Mouse (Mus musculus) E14TG2a.4 (cell line): ENCODE results near the gene Cit.

Experiments used
- H3K27me3 ChIP-seq: 2 replicates; pipeline ENCODE4 v1.6.1; 2014; ENCODE audit warnings: low read length, control low read depth; ENCODE audit not compliant: insufficient read depth
- H3K36me3 ChIP-seq: 2 replicates; pipeline ENCODE4 v1.6.1; 2014; ENCODE audit warnings: low read length, control low read depth; ENCODE audit not compliant: insufficient read depth
- H3K4me1 ChIP-seq: replicated peaks from 2 replicates; pipeline ENCODE4 v1.6.1; 2014; ENCODE audit warnings: low read depth, low read length, control low read depth
- H3K4me3 ChIP-seq: replicated peaks from 2 replicates; pipeline ENCODE4 v1.5.1; 2014; ENCODE audit warnings: mild to moderate bottlenecking, low read length
- H3K9me3 ChIP-seq: 2 replicates; pipeline ENCODE4 v1.6.1; 2014; ENCODE audit warnings: low read length, control low read depth
- CTCF ChIP-seq: conservative IDR thresholded peaks from 2 replicates; pipeline ENCODE4 v1.5.1; 2014; ENCODE audit warnings: low read length
- NANOG ChIP-seq: IDR thresholded peaks from 2 replicates; pipeline ENCODE4 v1.6.1; 2014; ENCODE audit warnings: borderline replicate concordance, low read length, mixed read lengths
- POU5F1 ChIP-seq: IDR thresholded peaks from 2 replicates; pipeline ENCODE4 v1.6.1; 2014; ENCODE audit warnings: low read length, borderline replicate concordance

Gene Cit

DNA sequence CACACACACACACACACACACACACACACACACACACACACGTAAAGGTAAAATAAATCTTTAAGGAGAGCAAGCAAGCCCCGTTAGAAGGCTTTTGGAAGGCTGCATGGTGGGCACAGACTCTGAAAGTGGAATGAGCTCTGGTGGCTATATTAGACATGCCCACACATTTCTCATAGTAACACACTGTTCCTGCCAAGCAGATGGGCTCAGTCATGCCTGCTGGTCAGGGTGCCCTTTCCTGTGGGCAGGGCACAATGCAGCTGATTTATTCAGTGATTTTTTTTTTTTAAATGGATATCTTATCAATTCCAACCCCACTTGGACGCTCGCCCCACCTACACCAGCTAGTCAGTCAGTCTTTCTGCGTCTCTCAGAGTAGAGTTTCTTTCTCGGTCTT lies 109.0 kb downstream of the Cit start:
- H3K36me3 ChIP-seq: peaks cover 92% of the 10 kb centered on the region
- H3K9me3 ChIP-seq: peaks cover 2% of the 10 kb centered on the region; the same call in 1 of the 2 replicates
- H3K27me3 ChIP-seq: no peaks in the 10 kb centered on the region
- peaks cover 81% of the 10 kb centered on the region for H3K4me1 ChIP-seq
- H3K4me3 ChIP-seq: no peak overlapping the region
- TF ChIP-seq POU5F1 (no peak), NANOG (no peak), CTCF (no peak)

DNA sequence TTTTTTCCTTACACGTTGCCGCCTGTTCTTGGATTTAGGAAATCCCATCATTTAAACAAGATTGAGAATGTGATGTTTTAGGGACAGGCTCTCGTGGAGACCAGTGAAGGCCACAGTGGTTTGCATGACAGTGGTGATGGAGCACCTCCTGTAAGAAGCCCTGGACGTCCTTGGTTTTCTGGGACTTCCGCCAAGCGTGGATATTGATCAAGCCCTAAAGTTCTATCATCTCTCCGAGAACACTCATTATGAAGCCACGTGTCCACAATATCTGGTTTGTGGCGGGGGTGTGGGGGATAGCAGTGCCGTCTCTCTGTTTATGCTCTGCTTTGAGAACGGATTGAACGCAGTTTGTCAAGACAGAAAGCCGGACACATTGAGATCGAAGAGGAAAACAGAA lies 109.5 kb downstream of the Cit start:
- peaks cover 76% of the 10 kb centered on the region for H3K4me1 ChIP-seq
- no peaks in the 10 kb centered on the region for H3K27me3 ChIP-seq
- H3K4me3 ChIP-seq: no peak overlapping the region
- peaks cover 2% of the 10 kb centered on the region; the same call in 1 of the 2 replicates for H3K9me3 ChIP-seq
- TF ChIP-seq CTCF (no peak), POU5F1 (no peak), NANOG (no peak)
- peaks cover 90% of the 10 kb centered on the region for H3K36me3 ChIP-seq

- no peak overlapping the region for H3K4me3 ChIP-seq
- no peaks in the 10 kb centered on the region for H3K27me3 ChIP-seq
- peaks cover 90% of the 10 kb centered on the region for H3K36me3 ChIP-seq
- H3K4me1 ChIP-seq: peaks cover 71% of the 10 kb centered on the region
- TF ChIP-seq CTCF (no peak), NANOG (no peak), POU5F1 (no peak)
- H3K9me3 ChIP-seq: peaks cover 2% of the 10 kb centered on the region; the same call in 1 of the 2 replicates
These were observed 110.1 kb downstream of the Cit start for GRCm38 (mm10) chr5:115955131-115955530.

DNA sequence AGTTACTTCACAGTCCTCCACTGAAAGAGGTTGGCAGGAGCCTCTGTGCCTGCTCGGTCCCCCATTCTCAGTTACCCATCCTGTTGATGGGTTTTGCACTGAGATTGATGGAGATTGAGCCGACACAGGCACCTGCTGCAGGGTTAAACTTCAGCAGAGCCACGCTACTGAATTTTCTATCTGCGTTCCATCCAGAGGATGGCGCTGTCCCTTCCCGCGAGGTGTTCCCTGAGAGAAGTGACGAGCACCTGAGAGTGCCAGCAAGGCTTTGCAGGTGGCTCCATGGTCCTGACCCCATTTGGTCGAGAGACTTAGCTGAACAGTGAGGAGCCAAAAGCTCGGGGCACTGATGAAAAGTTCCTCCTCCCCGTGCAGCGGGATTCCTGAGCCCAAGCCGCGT lies 111.0 kb downstream of the Cit start:
- Histone ChIP-seq H3K9me3 (peaks cover 2% of the 10 kb centered on the region; the same call in 1 of the 2 replicates), H3K4me1 (peaks cover 73% of the 10 kb centered on the region), H3K27me3 (no peaks in the 10 kb centered on the region), H3K36me3 (peaks cover 90% of the 10 kb centered on the region), H3K4me3 (peak overlapping the region; percentile 39; the same call in 1 of the 2 replicates)
- peak; percentile 32 for TF ChIP-seq CTCF
- no peak for TF ChIP-seq POU5F1
- no peak for TF ChIP-seq NANOG

GRCm38 (mm10) chr5:115957177-115957576 lies 112.1 kb downstream of the Cit start:
- peak; percentile 63 for TF ChIP-seq CTCF
- TF ChIP-seq NANOG: no peak
- no peak for TF ChIP-seq POU5F1
- H3K27me3 ChIP-seq: no peaks in the 10 kb centered on the region
- peaks cover 72% of the 10 kb centered on the region for H3K4me1 ChIP-seq
- H3K9me3 ChIP-seq: peaks cover 2% of the 10 kb centered on the region; the same call in 1 of the 2 replicates
- peaks cover 89% of the 10 kb centered on the region for H3K36me3 ChIP-seq
- H3K4me3 ChIP-seq: no peak overlapping the region

- peaks cover 87% of the 10 kb centered on the region for H3K36me3 ChIP-seq
- H3K9me3 ChIP-seq: peaks cover 2% of the 10 kb centered on the region; the same call in 1 of the 2 replicates
These were observed 113.3 kb downstream of the Cit start for GRCm38 (mm10) chr5:115958344-115958743.

DNA sequence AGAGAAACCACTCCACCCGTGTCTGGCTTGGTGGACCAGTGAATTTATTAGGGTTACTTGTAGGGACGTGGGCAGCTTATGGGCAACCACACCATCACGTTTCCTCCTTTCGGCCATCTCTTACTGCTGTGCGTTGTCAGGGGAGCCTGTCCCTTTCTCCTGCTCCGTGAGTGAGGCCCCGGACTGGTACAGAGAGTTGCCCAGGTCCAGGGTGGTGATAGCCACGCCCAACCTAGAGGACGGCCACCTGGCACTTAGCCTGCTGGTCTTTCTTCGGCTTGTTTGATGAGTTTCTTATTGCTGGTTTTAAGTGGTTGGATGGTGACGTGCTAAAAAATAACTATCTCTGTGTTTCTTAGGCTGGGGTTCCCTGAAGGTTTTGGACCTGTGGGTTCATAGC lies 113.7 kb downstream of the Cit start:
- H3K9me3 ChIP-seq: peaks cover 2% of the 10 kb centered on the region; the same call in 1 of the 2 replicates
- TF ChIP-seq CTCF (no peak), NANOG (no peak), POU5F1 (no peak)
- no peak overlapping the region for H3K4me3 ChIP-seq
- H3K4me1 ChIP-seq: peaks cover 65% of the 10 kb centered on the region
- H3K36me3 ChIP-seq: peaks cover 87% of the 10 kb centered on the region
- H3K27me3 ChIP-seq: no peaks in the 10 kb centered on the region

More at GRCm38 (mm10) chr5:115958344-115958743, 113.3 kb downstream of the Cit start:
- Histone ChIP-seq H3K4me3 (no peak overlapping the region), H3K27me3 (no peaks in the 10 kb centered on the region), H3K4me1 (peaks cover 66% of the 10 kb centered on the region)
- TF ChIP-seq POU5F1 (no peak), NANOG (no peak), CTCF (no peak)

DNA sequence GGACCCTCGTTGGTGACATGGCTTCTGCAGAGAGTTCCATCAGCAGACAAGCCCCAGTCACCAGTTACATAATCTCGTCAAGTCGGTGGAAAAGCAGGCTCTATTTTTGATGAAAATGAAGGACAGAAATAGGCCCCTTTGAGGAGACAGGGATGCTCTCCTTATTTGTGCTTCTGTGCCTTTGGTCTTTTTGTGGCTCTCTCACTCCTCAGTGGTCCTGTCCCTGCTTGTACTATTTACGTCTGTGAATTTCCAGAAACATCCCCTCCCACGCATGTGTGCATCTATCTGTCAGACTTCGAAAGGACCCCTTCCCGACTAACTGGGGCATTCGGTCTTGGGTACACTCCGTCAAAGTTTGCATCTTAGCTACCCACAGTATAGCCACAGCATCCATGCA lies 116.7 kb downstream of the Cit start:
- TF ChIP-seq POU5F1: no peak
- no peak for TF ChIP-seq NANOG
- no peak for TF ChIP-seq CTCF

DNA sequence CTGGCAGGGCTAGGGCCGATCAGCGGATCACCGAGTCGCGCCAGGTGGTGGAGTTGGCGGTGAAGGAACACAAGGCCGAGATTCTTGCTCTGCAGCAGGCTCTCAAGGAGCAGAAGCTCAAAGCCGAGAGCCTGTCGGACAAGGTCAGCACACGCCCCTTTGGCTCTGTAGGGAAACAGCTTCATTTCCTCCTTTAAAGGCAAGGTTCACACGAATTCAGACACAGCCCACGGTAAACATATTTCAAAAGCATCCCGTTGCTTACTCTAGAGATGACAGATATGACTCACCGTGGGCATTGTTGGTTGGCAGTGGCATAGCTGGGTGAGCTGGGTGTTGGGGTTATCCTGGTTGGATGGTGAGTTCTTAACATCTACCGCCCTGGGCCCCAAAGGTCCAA lies 126.2 kb downstream of the Cit start:
- Histone ChIP-seq H3K9me3 (no peaks in the 10 kb centered on the region), H3K4me3 (0 out of 2 replicates have a peak overlapping the region, but pooled peaks have one; percentile 18), H3K27me3 (no peaks in the 10 kb centered on the region), H3K4me1 (peaks cover 22% of the 10 kb centered on the region), H3K36me3 (peaks cover 95% of the 10 kb centered on the region)
- TF ChIP-seq POU5F1 (no peak), NANOG (no peak), CTCF (no peak)

More for the DNA sequence above, 116.7 kb downstream of the Cit start:
- peaks cover 2% of the 10 kb centered on the region; the same call in 1 of the 2 replicates for H3K9me3 ChIP-seq
- H3K4me3 ChIP-seq: peak overlapping the region; percentile 52; the same call in 1 of the 2 replicates
- H3K36me3 ChIP-seq: peaks cover 88% of the 10 kb centered on the region
- H3K4me1 ChIP-seq: peaks cover 39% of the 10 kb centered on the region
- H3K27me3 ChIP-seq: no peaks in the 10 kb centered on the region
